Mouse (Mus musculus) kidney, adult 11 months (tissue): ENCODE results near the gene Fam129a.

Source experiments
- DNase-seq: peaks from one replicate; pipeline ENCODE4 v3.0.0; 2022

Fam129a gene

DNA sequence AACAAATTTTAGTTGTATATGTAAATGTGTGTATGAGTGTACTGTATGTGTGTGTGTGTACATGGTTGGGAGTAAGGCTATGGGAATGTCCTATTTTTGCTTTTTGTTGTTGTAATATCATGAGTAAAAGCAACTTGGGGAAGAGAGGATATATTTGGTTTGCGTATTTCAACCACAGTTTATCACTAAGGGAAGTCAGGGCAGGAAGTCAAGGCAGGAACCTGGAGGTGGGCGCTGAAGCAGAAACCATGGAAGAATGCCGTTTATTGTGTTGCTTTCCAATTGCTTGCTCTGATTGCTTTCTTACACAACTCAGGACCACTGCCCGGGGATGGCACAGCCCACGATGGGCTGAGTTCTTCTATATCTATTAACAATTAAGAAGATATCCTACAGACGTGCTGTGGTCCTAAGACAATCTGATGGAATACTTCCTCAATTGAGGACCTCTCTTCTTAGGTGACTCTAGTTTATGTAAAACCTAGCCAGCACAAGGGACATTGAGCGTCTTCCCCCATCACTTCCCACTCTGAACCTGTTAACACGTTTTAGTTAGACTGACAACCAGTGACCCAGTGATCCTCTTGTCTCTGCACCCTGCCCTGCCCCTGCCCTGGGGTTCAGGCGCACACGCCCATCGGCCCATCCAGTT is 13.7 kb downstream of the Fam129a start:
- no peak for DNase-seq

DNA sequence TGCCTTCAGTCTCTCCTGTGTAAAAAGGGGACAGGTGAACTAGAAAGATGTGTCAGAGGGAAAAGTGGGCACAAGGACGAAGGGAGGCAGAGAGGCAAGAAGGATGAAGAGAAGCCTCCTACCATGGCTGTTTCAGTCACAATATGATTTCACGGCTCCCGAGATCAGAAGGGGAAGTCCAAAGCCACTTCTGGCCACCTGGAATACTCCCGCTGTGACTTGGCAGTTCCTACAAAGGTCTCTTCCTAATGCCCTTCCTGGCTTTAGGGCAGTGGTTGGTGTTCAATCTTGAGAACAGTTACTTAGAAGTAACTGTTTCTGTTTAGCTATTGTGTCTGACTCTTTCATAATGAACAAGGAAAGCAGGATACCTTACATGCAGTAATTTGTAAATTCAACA is 14.7 kb downstream of the Fam129a start:
- no peak for DNase-seq

DNA sequence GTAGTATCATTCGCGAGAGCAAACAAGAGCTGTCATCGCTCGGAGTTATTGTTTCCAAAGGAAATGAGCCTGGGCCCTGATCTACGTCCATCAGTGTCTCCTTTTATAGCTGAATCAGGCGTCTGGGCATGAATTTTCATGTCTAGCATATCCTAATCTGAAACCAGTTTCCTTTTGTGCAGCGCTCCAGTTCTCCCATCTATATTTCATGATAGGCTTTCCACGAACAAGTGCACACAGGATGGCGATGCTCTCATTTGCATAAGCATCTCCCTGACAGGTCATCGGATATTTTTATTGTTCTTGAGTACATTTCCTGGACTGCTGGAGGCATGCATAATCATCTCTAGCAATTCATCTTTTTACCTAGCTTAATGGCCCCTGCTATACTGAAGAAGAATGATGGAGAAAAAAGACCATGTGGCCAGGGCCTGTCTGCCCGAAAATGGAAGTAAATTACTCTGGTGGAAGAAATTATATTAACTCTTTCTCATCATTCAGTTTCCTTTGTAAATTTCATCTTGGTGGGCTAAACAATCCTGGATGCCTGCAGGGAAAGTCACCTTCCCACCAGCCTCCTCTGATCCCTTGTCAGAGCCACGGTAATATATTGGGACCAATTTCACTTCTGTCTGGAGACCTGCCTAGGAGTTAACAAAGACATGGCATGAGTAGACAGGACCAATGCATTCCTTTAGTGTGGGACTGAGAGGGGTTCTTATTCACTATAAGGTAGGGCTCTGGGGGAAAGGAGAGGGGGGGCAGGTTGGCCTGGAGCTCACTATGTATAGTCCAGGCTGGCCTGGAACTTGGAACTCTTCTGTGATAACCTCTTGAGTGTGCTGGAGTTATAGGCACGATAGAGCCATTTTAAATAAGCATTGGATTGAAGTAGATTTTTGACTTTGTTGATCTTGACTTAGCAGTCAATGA is 21.4 kb downstream of the Fam129a start:
- DNase-seq, result no peak

GRCm38 (mm10) chr1:151594906-151595305 is 23.9 kb downstream of the Fam129a start:
- DNase-seq, result no peak

GRCm38 (mm10) chr1:151595600-151596299 is 24.8 kb downstream of the Fam129a start:
- DNase-seq, result no peak

GRCm38 (mm10) chr1:151596562-151596961 is 25.6 kb downstream of the Fam129a start:
- no peak for DNase-seq

DNA sequence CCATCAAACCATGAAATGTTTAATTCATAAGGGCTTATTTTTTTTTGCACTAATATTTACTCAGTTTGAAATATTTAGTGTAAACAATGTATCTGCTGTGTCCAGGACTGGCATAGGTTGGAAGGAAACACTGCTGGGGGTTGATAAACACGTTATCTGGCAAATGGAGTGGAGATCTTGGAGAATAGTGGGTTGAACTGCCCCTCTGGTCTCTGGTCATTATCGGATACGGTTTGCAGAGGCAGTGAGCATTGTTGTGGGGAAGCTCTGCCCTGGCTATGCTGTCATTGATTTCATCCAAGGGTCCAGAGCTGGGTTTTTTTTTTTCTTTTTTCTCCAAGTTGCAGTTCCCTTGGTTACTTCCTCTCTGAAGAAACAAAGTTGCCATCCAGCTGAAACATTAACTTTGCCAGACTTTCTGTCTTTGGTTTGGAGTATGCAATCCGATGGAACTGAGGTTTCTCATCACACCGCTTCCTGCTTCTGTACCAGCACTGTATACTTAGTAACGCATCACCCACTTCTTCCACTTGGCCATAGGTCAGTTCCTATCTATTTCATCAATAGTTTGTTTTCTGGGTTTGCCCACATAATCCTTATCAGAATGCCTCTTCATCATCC is 26.8 kb downstream of the Fam129a start:
- DNase-seq, result no peak

- DNase-seq, result no peak
These were observed 27.9 kb downstream of the Fam129a start for GRCm38 (mm10) chr1:151598876-151599275.

- DNase-seq, result no peak
These were observed 33.3 kb downstream of the Fam129a start for GRCm38 (mm10) chr1:151604328-151604727.

DNA sequence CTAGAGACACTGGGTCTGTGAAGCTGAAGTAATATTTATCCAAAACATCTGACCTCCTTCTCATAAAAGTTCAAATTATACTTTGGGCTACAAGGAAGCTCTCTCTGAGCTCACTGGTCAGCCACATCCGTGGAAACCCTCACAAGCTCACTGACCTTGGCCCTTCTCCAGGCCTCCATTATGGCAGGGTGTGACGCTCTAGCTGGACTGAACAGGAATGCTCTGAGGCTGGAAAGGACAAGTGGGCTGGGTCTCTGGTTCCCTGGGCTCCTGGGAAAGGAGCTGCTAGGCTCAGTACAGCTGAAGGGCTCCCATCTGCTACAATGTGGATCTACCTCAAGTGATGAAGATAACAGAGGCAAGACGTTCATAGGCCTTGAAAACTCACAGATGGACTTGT is 37.0 kb downstream of the Fam129a start:
- DNase-seq, result peak; percentile 49

DNA sequence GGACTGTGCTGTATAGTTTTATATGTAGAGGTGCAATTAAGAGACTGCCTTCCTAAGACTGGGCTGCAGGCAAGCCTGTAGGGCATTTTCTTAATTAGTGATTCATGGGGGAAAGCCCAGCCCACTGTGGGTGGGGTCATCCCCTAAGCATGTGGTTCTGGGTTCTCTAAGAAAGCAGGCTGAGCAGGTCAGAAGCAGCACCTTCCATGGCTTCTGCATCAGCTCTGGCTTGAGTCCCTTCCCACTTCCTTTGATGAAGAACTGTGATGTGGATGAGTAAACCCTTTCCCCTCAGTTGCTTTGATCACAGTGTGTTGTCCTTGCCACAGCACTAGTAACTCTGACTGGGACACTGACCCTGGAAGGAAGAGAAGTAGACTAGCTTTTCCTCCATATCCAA is 39.6 kb downstream of the Fam129a start:
- no peak for DNase-seq

DNA sequence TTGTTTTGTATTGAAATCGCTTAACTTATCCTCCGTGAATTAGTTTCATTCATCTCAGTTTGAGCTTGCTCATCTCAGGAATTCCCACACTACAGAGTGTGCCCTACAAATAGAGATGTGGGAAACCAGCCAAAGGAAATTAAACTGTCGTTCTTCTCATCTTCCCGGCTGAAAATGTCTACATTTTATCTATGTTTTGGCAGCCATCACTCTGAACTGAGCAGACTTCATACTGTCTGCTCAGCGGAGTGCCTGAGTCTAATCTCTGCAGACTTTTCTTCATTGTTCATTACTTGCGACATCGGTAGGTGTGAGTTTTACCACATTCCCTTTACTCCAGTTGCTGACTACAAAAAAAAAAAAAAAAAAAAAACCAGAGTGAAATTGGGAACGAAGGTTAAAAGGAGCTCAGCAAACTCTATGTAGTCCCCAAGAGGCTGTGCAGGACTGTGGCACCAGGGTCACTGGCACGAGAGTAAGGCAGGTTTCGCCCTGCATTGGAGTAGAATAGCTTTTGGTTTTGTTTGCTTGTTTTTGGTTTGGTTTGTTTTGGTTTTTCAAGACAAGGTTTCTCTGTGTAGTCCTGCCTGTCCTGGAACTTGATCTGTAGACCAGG is 43.4 kb downstream of the Fam129a start:
- no peak for DNase-seq

DNA sequence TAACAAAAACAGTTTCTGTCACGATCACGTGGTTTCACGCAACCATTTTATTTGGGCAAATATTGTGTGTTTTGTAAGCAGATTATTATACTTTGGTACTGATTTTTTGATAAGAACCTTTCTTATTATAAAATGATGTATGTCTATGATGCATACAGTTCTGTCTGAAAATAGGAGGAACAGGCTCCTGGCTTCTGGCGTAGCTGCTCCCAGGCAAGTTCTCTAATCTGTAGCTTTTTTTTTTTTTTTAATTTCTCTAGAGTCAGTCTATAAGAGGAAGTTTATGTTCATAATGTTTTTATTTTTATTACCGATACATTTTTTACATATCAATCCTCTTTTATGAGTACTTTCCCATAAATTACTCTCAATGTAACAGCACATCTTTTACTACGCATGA is 44.6 kb downstream of the Fam129a start:
- no peak for DNase-seq

DNA sequence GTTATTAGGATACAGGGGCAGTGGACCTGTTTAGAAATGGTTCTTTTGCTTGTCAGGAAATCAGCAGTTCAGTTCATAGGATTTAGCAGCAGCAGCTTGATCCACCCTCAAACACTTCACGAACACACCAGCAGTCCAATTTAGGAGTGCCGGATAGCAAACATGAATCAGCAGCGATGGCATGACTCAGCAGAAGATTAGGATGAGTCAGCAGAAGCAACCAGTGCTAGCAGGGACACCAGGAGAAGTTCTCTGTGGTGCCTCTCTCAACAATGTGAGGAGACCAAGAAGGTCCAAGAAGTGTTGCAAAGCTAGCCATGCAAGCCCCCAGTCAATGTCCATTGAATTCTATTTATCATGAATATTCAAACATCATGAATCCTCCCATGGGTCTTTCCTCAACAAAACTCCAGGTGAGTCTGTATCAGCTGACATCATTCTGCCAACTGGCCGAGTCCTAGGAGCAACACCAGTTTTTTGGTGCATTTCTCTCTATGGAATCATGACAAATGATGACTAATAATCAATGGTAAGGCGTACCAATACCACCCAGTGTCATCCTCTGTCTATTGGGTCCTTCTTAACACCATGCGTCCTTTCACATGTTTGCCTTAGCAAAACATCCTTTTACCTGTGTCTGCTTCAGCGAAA is 45.7 kb downstream of the Fam129a start:
- DNase-seq, result no peak

GRCm38 (mm10) chr1:151618251-151618650 is 47.3 kb downstream of the Fam129a start:
- no peak for DNase-seq

- DNase-seq, result no peak
These were observed 48.3 kb downstream of the Fam129a start for GRCm38 (mm10) chr1:151619281-151619711.

DNA sequence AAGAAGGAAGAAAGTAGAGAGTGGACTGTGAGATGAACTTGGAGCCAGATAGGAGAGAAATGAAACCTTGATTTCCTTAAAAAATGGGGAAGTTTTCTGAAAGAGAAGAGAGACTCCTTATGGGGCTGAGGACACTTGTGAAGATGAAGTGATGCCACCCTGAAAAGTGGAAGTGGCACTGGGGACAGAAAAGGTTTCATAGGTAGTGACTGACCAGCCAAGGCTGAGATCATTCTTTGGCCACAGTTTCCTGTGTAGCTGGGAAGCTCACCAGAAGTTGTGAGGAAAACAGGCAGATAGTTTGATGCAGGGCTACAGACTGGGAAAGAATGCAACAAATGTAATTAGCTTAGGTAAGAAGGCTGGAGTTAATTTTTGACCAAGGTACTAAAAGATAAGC is 49.7 kb downstream of the Fam129a start:
- no peak for DNase-seq

- no peak for DNase-seq
These were observed 53.6 kb downstream of the Fam129a start for GRCm38 (mm10) chr1:151624442-151625226.

DNA sequence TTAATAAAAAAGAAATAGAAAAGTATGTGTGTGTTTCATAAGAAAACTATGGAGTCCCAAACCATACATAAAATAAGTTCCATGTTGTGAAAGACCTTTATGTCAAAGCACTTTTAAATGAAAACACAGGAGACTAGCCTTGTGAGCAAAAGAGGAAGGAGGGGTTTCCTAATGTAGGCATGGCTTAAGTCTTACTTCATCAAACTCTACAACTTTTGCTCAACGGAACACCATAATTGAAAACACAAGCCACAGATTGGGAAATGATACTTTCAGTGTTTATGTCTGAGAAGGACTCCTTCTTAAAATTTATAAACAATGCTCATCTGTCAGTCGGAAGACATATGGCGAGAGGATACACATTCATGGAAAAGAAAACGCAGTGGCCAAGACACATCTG is 54.3 kb downstream of the Fam129a start:
- no peak for DNase-seq

- DNase-seq, result no peak
These were observed 54.7 kb downstream of the Fam129a start for GRCm38 (mm10) chr1:151625690-151626089.

- no peak for DNase-seq
These were observed 55.6 kb downstream of the Fam129a start for GRCm38 (mm10) chr1:151626631-151627030.
